Mouse (Mus musculus) CH12F3 (cell line): ENCODE results near the gene Hyal3.

Experiments used
- in situ Hi-C: fragments of 300-500 bp; cut with MboI; formaldehyde crosslinking; loops from 2 replicates; pipeline ENCODE4 v1.14.3; 2020; ENCODE audit warnings: low sequenced_read_pairs

Hyal3 gene

DNA sequence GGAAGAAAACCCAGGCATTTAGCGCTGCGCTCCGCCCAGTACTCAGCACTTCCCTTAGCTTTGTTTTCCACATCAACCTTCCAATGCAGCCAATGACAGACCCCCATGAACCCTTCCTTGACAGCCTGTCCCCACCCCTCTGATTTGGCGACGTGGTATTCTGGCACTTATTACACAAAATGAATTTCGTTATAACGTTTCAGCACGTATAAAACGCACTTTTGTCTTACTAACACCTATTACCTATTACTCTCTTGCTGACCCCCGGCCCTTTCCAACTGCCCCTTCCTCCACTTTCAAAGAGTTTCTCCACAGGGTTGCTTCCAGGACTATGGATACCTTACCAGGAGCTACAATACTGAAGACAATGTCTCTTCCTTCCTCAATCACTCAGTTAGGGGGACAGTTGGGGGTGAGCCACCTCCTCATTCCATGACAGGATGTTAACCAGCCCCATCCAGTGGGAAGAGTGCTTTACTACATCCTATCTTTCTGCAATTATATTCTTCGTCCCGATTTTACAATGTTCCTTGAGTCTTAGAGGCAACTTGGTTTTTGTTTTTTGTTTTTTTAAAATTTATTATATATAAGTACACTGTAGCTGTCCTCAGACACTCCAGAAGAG lies 32.4 kb downstream of the Hyal3 start:
- in situ Hi-C loops = no loop called here

DNA sequence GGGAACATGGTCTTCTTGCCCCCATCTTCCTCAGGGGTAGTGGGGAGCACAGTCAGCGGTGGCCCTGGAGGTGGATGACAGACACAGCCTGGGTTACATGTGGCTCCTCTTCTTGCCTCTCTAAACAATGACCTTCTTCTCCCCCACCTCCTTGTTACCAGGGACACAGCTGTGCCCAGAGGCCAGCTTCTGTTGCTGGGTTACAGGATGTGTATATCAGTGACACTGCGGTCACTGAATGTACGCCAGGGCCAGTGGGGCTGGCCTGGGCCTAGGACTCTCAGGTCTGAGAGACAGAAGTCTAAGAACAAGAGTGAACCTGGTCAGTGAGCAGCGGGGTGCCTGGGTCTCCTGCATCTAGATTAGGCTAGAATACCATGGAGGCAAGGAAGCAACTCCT lies 34.4 kb downstream of the Hyal3 start:
- in situ Hi-C loops = no loop called here

- in situ Hi-C loops = no loop called here
Observed at GRCm38 (mm10) chr9:107617461-107617860, 36.8 kb downstream of the Hyal3 start.

DNA sequence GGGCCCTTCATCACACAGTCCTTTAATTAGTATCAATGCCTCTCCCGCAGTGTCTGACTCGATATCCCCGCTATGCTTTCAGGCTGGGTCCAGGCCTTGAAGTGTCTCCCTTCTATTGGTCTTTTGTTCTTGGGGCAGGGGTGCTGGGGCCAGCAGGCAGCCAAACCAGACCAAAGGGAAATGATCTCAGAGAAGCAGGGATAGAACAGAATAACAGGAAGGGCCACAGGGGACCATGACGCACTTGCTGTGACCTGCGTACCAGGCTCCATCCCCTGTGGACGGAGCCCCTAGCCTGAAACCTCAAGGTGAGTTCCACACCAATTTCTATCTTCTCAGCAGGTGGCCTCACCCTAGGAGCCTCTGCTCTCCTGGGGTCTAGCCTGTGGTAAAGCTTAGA lies 37.5 kb downstream of the Hyal3 start:
- in situ Hi-C loops = no loop called here

GRCm38 (mm10) chr9:107618778-107619545 lies 38.3 kb downstream of the Hyal3 start:
- in situ Hi-C loops = no loop called here

GRCm38 (mm10) chr9:107619546-107619879 lies 38.9 kb downstream of the Hyal3 start:
- in situ Hi-C loops = no loop called here

DNA sequence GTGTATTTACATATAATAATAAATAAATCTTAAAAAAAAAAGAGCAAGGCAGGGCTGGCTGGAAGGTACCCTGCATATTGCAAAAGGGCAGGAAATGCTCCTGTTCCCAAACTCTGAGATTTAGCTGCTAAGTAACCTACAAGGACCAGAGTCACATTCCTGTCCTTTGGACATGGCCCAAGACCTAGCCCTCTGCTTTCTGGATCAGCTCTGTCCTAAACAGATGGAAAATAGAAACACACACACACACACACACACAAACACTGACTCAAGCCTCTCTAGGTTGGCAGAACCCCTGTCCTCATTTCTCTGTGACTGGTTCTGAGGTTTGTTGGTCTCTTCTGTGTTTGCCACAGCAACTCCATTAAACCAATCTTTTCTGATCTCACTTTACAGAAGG lies 40.3 kb downstream of the Hyal3 start:
- in situ Hi-C loops = no loop called here

- in situ Hi-C loops = no loop called here
Observed at GRCm38 (mm10) chr9:107624539-107624938, 43.9 kb downstream of the Hyal3 start.

- in situ Hi-C loops = no loop called here
Observed at GRCm38 (mm10) chr9:107624951-107625350, 44.3 kb downstream of the Hyal3 start.

DNA sequence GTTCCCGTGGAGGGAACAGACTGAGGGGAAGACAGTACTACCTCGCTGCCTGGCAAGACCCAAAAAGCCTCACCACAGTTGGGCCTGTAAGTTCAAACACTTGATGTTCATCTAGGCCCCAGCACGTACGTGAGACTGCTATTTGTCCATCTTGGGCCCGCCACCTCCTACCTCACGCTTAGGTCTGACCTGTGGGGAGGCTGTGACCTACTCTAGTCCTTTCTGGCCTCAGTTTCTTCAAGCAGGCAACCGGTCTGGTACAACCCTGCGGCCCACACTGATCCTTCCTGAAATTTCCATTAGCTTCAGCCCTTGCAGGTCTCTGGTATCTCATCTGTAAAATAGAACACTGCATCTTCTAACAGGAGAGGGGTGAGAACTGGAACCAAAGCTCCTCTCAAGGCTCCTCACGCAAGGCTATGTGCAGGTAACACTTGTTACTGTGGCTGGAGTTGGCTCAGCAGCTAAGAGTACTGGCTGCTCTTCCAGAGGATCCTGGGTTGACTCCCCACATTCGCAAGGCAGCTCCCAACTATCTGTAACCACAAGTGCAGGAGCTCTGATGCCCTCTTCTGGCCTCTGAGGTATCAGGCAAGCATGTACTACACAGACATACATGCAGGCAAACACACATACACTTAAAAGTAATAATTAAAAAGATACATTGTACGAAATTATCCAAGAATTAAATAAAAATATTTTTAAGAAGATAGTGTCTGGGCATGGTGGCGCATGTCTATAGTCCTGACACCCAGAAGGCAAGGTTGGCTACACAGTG lies 44.9 kb downstream of the Hyal3 start:
- in situ Hi-C loops = no loop called here

- in situ Hi-C loops = no loop called here
Observed at GRCm38 (mm10) chr9:107626158-107626843, 45.7 kb downstream of the Hyal3 start.

DNA sequence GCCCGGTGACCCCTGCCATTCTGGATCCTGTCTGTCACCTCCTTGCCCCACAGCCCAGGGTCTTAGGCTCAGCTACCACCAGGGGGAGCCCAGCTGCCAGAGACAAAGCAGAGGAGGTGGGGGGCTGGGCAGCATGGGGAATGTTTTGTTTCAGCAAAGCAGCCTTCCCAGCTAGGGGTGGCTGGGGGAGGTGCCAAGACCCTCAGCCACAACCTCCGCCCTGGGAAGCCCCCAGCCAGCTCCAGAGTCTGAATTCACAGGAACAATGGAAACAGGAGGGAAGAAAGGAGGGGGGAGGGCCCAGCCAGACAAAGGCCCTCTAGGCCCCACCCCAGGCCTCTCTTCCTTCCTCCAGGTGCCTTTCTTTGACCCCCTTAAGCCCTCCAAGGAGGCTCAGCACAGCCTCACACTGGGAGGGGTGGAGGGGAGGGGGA lies 46.2 kb downstream of the Hyal3 start:
- in situ Hi-C loops = no loop called here

- in situ Hi-C loops = no loop called here
Observed at GRCm38 (mm10) chr9:107627387-107628255, 47.0 kb downstream of the Hyal3 start.

DNA sequence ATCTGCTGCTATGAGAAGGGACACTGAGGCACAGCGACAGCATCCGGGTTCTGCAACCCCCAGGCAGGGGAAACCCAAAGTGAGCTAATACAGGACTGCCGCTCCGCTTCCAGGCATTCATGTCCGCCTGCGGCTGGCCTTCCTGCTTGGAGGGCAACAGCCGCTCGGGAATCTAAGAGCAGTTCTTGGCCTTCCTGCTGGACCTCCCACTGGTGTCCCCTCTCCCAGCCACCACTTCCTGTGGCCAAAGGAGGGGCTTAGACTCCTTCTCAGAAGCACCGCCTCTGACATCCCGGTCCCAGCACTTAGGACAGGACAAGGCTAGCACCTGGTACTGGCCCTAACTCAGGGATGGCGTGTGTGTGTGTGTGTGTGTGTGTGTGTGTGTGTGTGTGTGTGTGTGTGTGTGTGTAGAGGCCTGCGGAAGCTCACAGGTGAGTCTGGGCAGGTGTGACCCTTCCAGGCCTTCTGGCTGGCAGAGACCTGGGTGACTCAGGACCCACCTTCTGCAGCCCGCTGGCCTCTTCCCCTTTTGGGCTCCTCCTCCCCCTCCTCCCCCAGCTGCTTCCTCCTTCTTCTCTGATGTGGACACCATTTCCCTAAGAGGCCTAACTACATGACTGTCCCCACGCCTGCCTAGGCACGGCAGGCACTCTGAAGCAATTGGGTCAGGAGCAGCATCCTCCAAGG lies 48.2 kb downstream of the Hyal3 start:
- in situ Hi-C loops = no loop called here

DNA sequence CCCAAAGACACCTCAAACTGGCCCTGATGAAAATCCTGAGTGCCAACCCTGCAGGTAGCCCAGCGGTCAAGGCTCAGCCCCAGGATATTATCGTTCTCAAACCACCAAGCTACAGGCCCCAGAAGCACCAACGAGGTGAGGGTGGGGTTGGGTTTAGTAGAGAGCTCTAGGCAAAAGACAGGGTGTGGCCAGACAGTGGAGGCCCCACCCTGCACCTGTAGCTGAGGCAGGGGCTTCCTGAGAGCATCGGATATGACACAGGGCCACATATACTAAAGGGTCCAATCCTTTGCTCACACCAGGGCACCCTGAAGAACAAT lies 48.8 kb downstream of the Hyal3 start:
- in situ Hi-C loops = no loop called here

DNA sequence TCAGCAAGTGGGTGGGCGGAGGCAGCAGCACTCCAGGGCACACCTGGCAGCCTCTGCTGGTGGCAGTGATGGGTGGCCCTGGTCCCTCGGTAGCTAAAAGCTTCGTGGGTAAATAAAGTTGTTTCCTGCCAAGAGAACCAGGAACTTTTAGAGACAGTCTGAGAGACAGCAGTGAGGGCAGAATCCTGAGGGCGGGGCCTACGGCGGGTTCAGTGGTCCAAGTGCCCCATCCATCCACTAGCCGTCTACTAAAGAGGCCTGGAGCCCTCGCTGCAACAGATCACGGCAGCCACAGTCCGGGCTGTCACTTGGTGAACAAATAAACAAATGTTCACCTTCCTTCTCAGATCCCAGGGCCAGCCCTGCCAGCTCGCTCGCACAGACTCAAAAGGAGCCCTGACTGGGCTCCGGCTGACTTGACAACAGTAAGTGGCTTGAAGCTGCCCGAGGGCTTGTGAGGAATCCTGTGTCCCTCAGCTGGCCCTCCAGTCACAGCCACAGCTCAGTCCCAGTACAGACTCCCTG lies 49.3 kb downstream of the Hyal3 start:
- in situ Hi-C loops = no loop called here

DNA sequence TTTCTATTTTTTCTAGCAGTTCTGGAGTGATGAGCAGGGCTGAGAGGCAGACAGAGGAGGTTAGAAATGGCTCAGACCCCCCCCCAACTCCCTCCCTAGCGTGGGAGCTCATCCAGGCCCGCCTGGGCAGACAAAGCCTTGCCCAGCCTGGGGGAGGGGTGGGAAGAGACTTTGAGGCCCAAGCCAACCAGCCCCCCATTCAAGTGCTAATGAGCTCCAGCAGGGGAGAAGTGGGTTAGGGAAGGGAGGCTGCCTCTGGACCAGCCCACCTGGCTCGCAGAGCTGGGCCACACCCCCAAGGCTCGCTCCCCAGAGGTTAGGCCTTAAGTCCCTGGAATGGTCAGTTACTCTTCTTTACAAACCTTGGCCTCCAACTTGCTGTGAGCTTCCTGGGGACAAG lies 50.0 kb downstream of the Hyal3 start:
- in situ Hi-C loops = no loop called here

GRCm38 (mm10) chr9:107631311-107631826 lies 50.8 kb downstream of the Hyal3 start:
- in situ Hi-C loops = no loop called here

DNA sequence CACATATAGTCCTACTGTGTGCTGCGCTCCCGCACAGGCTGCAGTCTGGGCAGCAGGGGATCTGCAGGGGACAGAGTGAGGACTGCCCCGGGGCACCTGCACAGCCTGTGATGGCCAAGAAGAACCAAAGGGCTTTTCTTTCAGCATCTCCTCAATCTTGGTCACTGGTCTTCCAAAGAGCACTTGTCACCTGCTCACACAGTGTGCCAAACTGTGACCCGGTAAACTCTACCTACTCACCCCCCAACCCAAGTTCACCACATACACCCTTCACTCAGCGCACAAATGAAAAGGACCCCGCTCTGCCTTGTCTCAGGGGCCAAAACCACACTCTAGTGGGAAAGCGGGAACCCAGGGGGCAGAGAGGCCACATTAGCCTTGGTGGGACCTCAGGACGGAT lies 51.2 kb downstream of the Hyal3 start:
- in situ Hi-C loops = no loop called here

DNA sequence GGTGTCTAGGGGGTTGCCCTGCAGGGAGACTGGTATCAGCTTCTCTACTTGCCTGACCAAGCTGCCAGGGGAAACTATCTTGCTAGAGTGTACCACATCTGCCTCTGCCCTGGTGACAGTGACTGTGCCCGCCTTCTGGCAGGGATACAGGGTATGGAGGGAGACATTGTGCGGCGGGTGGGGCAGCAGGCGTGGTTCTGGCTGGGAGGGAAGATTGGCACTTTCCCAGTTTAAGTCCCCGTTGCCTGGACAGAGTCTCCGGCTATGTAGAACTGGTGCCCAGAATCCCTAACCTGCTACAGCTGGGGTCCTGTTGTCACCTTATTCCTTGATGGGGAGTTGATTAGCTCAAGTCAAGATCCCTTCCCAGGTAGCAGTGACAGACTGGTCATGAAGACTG lies 51.9 kb downstream of the Hyal3 start:
- in situ Hi-C loops = no loop called here
